Mouse (Mus musculus): ENCODE results near the gene Sec14l1. TPM values are rescaled to one million over a fixed set of nuclear protein-coding genes. Genes with fewer than 3 reads are reported as not detected.
A peak's percentile ranks its signal among the peaks of the same experiment; 100 is the strongest.

Sec14l1 gene
- total RNA-seq, 2 experiments from 2014 or later: 132 to 163 TPM

DNA sequence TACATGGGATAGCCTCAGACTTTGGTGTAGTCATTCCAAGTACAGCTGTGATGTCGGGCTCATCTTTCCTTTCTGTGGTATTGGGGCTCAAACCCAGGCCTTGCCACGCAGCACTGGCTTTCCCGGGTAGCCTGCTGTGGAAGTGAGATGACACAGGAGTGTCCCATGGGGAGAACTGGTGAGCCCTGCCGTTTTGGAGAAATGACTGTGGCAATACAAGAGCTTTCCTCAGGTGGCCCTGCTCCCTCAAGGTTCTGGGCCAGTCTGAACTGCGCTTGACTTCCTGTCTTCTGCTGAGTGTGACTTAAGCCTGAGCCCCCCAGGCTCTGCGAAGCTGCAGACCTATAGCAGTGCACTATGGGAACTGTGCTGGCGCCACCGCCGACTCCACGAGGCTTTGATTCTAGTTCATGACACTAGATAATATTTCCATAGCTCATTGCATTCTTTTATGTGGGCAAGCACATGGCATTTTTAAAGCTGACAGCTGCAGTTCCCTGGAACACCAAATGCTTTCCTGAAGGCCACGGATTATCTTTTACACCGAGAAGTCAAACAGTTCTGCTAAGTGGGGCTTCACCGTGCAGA, 12.4 kb downstream of the Sec14l1 start:
- DNase-seq: peak; percentile 49 to 59

- DNase-seq: peak; percentile 74 to 78
Observed at GRCm38 (mm10) chr11:117127931-117128548, 13.1 kb downstream of the Sec14l1 start.

DNA sequence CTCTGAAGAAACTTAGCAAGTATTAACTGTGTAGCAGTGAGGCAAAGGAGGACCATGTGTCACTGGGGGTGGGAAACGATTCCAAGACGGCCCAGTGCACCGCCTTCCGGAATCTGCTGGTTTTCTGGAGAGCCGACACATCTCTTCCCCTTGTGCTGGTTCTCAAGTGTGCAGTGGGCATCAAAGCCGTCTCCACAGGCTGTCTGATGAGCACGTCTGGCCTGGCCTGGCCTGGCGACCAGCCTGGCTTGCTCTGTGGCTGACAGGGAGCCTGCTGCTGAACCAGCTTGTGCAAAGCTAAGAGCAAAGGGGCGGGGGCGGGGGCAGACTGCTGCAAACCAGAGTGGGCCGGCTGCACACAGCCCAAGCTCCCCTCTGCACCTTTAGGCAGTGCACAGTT, 14.5 kb downstream of the Sec14l1 start:
- no peak for DNase-seq

GRCm38 (mm10) chr11:117130068-117130467, 15.1 kb downstream of the Sec14l1 start:
- no peak for DNase-seq

DNA sequence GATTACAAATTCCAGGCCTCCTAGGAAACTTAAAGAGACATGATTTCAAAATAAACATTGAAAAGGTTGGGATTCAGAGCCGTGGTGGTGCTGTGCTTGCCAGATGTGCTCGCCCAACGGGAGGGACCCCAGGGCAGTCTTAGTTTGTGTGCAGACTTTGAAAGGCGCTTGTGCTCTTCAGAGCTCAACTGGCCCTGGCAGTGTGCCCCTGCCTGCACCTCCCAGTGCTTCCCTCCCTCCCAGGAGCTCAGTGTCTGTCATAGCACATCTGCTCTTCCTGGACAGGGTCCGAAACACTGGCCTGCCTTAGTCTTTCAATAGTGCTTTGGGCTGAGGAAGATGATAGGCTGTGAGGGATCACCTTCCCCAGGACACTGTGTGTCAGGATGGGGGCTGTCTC, 15.9 kb downstream of the Sec14l1 start:
- peak; percentile 59 to 65 for DNase-seq

- no peak for DNase-seq
Observed at GRCm38 (mm10) chr11:117131450-117131849, 16.5 kb downstream of the Sec14l1 start.

DNA sequence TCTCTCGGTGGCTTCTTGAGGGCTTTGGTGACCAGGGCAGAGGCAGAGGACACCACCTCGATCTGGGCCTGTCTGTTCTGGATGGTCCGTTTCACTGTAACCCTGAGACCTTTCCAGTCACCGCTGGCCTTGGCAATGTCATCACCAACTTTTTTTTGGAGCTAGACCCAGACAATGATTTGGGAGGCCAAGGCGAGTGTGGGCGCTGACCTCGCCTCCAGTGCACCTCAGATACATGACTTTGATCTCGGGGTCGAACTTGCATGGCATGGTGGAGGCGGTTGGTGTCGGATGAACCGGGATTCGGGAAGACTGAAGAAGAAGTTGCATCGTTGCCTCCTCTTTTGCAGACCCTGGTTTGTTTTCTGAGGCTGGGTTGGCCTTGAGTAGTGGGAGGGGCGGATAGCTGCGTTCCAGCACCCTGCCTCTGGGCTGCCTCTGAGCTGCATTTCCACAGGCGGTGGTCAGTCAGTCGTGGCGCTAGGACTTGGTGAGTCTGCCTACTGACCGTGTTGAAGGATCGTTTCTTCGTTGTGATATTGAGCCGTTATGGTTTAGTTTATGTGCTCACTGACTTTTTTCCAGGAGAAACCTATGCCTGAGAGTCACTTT, 19.9 kb downstream of the Sec14l1 start:
- peak; percentile 75 to 82 for DNase-seq

- DNase-seq: no peak
Observed at GRCm38 (mm10) chr11:117135457-117136290, 20.7 kb downstream of the Sec14l1 start.

GRCm38 (mm10) chr11:117136880-117137279, 21.9 kb downstream of the Sec14l1 start:
- peak; percentile 64 to 71 for DNase-seq

GRCm38 (mm10) chr11:117138213-117138761, 23.3 kb downstream of the Sec14l1 start:
- no peak for DNase-seq

GRCm38 (mm10) chr11:117138795-117139463, 24.0 kb downstream of the Sec14l1 start:
- no peak for DNase-seq

GRCm38 (mm10) chr11:117141376-117142001, 26.5 kb downstream of the Sec14l1 start:
- peak in 1 of 2 experiments; percentile 51 for DNase-seq

DNA sequence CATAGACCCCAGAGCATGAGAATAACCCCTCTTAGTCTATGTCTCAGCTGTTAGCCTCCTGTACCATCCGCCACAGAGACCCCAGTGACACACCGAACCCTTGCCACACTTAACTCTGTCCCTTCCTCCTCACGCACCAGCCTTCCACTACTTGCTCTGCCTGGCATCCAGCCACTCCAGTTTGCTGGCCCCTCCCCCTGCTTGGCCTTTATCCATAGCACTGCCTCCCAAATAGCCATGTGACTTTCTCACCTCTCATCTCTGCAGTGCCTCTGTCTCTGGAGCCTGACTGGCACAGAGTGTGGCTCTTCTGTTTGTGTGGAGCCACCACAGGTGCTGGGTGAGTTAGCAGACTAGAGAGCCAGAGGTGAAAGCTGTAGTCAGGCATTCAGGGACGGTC, 27.5 kb downstream of the Sec14l1 start:
- peak in 1 of 2 experiments; percentile 71 for DNase-seq

GRCm38 (mm10) chr11:117145451-117146117, 30.6 kb downstream of the Sec14l1 start:
- DNase-seq: no peak

DNA sequence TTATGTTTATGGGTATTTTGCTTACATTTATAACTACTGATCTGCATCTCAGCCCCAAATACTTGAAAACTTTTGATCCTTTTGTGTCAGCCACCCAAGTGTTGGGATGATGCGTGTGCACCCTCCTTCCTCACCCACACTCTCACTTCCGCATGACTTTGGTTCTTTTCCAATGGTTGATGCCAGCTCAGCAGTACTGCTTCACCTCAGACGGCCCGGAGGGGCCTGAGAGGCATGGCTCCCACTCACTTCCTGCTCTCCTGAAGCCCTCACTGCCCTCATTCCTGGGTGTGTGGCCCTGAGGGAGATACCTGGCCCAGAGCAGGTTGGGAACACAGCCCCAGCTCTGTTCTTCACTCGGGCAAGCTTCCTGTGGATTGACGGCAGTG, 31.1 kb downstream of the Sec14l1 start:
- no peak for DNase-seq

GRCm38 (mm10) chr11:117146776-117147536, 32.0 kb downstream of the Sec14l1 start:
- no peak for DNase-seq

DNA sequence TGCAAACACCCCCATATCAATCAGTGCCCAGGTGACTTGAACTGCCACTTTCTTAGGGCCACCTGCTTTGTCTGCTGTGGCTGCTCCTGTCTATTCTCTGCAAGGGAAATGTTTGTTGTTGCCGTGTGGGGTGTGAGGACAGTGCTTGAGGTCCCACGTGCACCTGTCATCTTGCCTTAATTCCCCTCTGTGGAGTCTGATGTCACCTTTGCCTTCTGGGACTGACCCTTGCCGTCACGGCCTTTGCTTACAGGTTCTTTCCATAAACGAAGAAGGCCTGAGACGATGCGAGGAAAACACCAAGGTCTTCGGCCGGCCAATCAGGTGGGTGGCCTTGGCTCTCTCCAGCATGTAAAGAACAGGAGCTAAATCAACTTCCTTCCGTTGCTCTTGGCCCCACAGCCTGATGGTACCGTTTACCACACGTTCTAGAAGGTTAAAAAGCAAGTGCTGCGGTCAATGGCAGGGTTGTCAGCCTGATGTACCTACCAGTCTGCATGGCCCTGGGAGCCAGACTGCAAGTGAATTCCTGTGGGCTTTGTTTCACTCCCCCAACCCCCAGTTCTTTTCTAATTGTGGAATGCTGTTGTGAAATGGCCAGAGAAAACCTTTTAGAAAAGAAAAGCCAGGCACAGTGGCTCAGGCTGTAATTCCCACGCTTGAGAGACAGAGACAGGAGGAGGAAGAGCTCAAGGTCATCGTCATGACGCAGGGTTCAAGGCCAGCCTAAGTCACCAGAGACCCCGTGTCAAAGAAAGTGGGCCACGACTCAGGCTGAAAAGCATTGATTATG, 34.1 kb downstream of the Sec14l1 start:
- DNase-seq: no peak

DNA sequence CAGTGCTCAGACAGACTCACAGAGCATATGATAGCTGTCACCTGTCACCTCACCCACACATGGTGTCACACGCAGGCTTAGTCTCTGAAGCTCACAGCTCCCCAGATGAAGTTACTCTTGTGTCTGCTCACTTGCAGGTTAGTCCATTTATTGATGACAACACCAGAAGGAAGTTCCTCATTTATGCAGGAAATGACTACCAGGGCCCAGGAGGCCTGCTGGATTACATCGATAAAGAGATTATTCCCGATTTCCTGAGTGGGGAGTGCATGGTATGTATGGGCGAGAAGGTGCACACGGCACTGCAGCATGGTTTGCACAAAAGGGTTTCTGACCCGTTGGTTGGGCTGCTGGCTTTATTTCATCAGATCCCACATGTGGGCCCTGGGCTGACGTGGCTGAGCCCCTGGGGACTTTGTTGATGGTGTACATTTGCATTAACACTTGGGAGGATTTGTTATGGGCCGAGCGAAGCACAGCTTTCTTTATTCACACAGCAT, 35.5 kb downstream of the Sec14l1 start:
- DNase-seq: no peak

GRCm38 (mm10) chr11:117151461-117151860, 36.5 kb downstream of the Sec14l1 start:
- no peak for DNase-seq

Measured in adrenal gland, postnatal 36 days (tissue).